Mouse (Mus musculus) liver, embryonic 14.5 days (tissue): ENCODE data around the gene St8sia1. TPM values are rescaled to one million over a fixed set of nuclear protein-coding genes. Genes with fewer than 3 reads are reported as not detected.
A peak's percentile ranks its signal among the peaks of the same experiment; 100 is the strongest.
"Not testable (repeated sequence)": the region's sequence is repeated elsewhere in the genome, so short reads cannot be mapped to it uniquely, and the experiment has no call there.

Experiments used
- ATAC-seq: fragments of 200-750 bp; cut with Nextera tagmentation; 2 replicates; pipeline ENCODE4 v1.8.0; 2017; ENCODE audit warnings: moderate number of reproducible peaks, mild to moderate bottlenecking, moderate library complexity; ENCODE audit not compliant: insufficient read depth
- DNase-seq, 3 experiments: peaks; one replicate each; pipeline ENCODE4 v3.0.0-alpha.2; 2012 to 2013; ENCODE audit warnings: low read depth in 3 of 3, low spot score in 3 of 3
- H3K27ac ChIP-seq: fragments of 300-500 bp; sonication (generic); 2 replicates; pipeline ENCODE4 v1.5.1; 2014; ENCODE audit warnings: moderate library complexity, mild to moderate bottlenecking, control low read depth, inconsistent platforms
- H3K27me3 ChIP-seq: fragments of 300-500 bp; sonication (generic); 2 replicates; pipeline ENCODE4 v1.6.1; 2014; ENCODE audit warnings: mild to moderate bottlenecking, low read length, moderate library complexity; ENCODE audit not compliant: control insufficient read depth, insufficient read depth
- H3K36me3 ChIP-seq: fragments of 300-500 bp; sonication (generic); replicated peaks from 2 replicates; pipeline ENCODE4 v1.6.1; 2014; ENCODE audit warnings: low read depth; ENCODE audit not compliant: control insufficient read depth, insufficient read depth
- H3K4me1 ChIP-seq, 2 experiments: fragments of 200-500 bp in 1 of 2; fragments of 300-500 bp in 1 of 2; sonication (generic) in 1 of 2; replicated peaks; 2 replicates each; pipeline ENCODE4 v1.6.1; 2012 to 2014; ENCODE audit warnings: antibody characterized with exemption in 1 of 2, inconsistent platforms in 1 of 2, low read length in 1 of 2; ENCODE audit not compliant: control insufficient read depth in 2 of 2, insufficient read depth in 2 of 2
- H3K4me2 ChIP-seq: fragments of 300-500 bp; sonication (generic); 2 replicates; pipeline ENCODE4 v1.6.1; 2014; ENCODE audit warnings: low read depth, mild to moderate bottlenecking, control low read depth, moderate library complexity
- H3K4me3 ChIP-seq, 2 experiments: fragments of 200-500 bp in 1 of 2; fragments of 300-500 bp in 1 of 2; sonication (generic) in 1 of 2; 2 replicates each; pipeline ENCODE4 v1.5.1; 2012 to 2014; ENCODE audit warnings: low read depth in 2 of 2, low read length in 2 of 2, mild to moderate bottlenecking in 2 of 2, control low read depth in 1 of 2, inconsistent platforms in 1 of 2, moderate library complexity in 1 of 2; ENCODE audit not compliant: insufficient read depth in 1 of 2
- H3K9ac ChIP-seq: fragments of 300-500 bp; sonication (generic); replicated peaks from 2 replicates; pipeline ENCODE4 v1.6.1; 2014; ENCODE audit warnings: mild to moderate bottlenecking, control low read depth, moderate library complexity
- H3K9me3 ChIP-seq: fragments of 300-500 bp; sonication (generic); 2 replicates; pipeline ENCODE4 v1.6.1; 2016; ENCODE audit warnings: low read length, mixed read lengths; ENCODE audit not compliant: control insufficient read depth
- CTCF ChIP-seq: IDR thresholded peaks from 2 replicates; pipeline ENCODE4 v1.5.1; 2016; ENCODE audit warnings: antibody characterized with exemption, low read depth, control low read depth
- EP300 ChIP-seq: IDR thresholded peaks from 2 replicates; pipeline ENCODE4 v1.6.1; 2016; ENCODE audit warnings: antibody characterized with exemption, low read depth
- WGBS: fragments of 180-500 bp; shearing (Covaris S2); extraction: QIAGEN DNeasy Blood & Tissue Kit; methylation state at CpG from one replicate; pipeline ENCODE4 v1.1.7; 2014; ENCODE audit not compliant: insufficient replicate concordance; 5-methylcytosine and 5-hydroxymethylcytosine counted together
- polyA plus RNA-seq, 2 experiments: library from polyadenylated mRNA; depleted of rRNA in 1 of 2; stranded (reverse) in 1 of 2; unstranded in 1 of 2; fragments of >200 nt; fragmentation: Nextera tagmentation in 1 of 2; extraction: Ambion mirVana in 1 of 2; gene quantifications; 2 replicates each; pipeline versions ENCODE4 v1.2.1 to v1.2.3; 2012 to 2014

Gene St8sia1
- polyA plus RNA-seq (2012; rRNA removed) (0.06 and 0.07 TPM in 2 replicates), polyA plus RNA-seq (2014; fragmentation: Nextera tagmentation; extraction: Ambion mirVana) (0.03 and 0.16 TPM in 2 replicates)

DNA sequence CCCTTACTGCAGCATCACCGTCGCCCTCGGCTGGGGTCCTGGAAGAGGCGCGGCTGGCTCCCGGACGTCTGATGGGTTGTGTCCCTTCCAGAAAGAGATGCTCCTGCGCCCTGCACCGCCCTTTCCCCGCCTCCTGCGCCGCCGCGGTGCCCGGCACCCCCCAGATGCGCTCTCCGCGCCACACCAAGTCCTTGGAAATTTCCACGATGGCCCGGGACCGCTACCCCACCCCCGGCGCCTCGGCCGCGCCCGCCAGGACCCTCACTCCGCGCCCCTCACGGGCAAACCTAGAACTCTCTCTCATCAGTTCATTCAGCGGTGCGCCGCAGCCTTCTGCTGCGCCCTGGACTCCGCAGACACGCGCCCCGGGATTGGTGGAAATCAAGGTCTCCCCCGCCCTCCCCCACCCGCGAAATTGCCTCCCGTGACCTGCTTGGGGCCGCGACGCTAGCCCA is at the start of gene St8sia1:
St8sia1 (minus strand) TSS at position 377 of the 455 bp plus-strand sequence.
- ATAC-seq (no peak), DNase-seq (no peak)
- Histone ChIP-seq H3K4me3 (peak within 1 kb of the TSS; percentile 37 to 53), H3K27me3 (peaks cover 28% of the 10 kb centered on the region), H3K9me3 (no peaks in the 10 kb centered on the region), H3K36me3 (no peaks in the 10 kb centered on the region), H3K9ac (no peak within 1 kb of the TSS), H3K4me2 (peak within 1 kb of the TSS; percentile 63), H3K27ac (no peak within 1 kb of the TSS), H3K4me1 (0 out of 4 replicates have a peak, but pooled peaks cover 0 to 2% of the 10 kb centered on the region in 2 experiments)
- TF ChIP-seq CTCF (no peak), EP300 (no peak)
- under 1% methylated on average over 44 of the region's 45 CpGs for WGBS

DNA sequence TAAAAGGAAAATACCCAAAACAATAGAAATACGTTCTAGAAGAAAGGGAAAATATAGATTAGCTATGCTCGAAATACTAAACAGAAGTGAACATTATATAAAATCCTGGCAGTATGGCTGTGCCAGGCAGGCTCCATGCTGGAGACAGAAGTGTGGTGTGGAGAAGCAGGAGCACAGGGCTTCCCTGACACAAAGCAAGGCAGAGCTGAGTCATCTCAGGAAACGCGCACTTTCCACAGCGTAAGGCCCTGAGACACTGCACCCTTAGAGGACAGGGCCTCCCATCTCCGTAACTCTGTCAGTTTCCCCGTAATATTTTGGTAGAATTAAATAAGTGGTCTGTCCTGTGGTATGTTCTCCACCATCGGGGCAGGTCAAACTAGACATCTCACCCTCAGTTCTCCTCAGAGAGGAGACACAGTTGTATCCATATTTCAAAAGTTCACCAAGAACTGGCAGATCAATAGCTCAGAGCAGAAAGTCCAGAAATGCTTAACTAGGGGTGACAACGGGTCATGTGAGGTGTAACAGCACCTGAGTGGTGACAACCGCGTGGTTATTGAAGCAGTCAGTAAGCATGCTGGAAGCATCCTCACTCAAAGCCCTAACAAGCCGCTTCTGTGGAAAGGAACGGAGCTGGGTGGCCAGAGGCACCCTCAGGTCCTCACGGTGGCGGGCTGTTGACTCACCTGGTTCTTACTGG is 48.4 kb upstream of the St8sia1 start:
- Histone ChIP-seq H3K27ac (no peak overlapping the region), H3K4me1 (no peaks in the 10 kb centered on the region), H3K27me3 (no peaks in the 10 kb centered on the region), H3K4me2 (no peak overlapping the region), H3K9me3 (no peaks in the 10 kb centered on the region), H3K9ac (no peak overlapping the region), H3K4me3 (no peak overlapping the region), H3K36me3 (peaks cover 7% of the 10 kb centered on the region)
- DNase-seq (no peak), ATAC-seq (no peak)
- 81% methylated on average over 15 of the region's 15 CpGs for WGBS
- TF ChIP-seq EP300 = no peak
- no peak for TF ChIP-seq CTCF

DNA sequence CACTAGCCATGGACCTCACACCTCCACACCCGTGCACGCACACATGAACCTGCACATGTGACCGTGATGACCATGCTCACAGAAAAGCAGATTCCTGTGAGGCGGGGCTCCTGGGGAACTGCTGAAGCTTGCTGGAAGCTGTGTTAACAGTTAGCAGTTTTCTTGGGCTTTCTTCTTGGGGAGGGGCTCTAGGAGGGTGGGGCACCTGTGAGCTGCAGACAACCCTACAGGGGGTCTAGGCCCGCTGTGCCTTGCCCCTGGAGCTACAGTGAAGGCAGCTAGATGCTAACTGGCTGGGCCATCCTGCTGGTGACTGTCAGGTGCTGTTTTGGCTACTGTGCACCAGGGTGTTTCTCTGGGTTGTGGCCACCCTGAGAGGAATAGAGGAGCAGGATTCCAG is 44.6 kb upstream of the St8sia1 start:
- ATAC-seq (no peak), DNase-seq (no peak)
- no peak overlapping the region for H3K27ac ChIP-seq
- H3K9ac ChIP-seq = no peak overlapping the region
- no peaks in the 10 kb centered on the region for H3K9me3 ChIP-seq
- no peaks in the 10 kb centered on the region for H3K4me1 ChIP-seq
- no peak overlapping the region for H3K4me2 ChIP-seq
- H3K27me3 ChIP-seq = no peaks in the 10 kb centered on the region
- peaks cover 7% of the 10 kb centered on the region for H3K36me3 ChIP-seq
- 73% methylated on average over 5 of the region's 5 CpGs for WGBS
- no peak overlapping the region for H3K4me3 ChIP-seq
- TF ChIP-seq CTCF = no peak
- TF ChIP-seq EP300 = no peak

DNA sequence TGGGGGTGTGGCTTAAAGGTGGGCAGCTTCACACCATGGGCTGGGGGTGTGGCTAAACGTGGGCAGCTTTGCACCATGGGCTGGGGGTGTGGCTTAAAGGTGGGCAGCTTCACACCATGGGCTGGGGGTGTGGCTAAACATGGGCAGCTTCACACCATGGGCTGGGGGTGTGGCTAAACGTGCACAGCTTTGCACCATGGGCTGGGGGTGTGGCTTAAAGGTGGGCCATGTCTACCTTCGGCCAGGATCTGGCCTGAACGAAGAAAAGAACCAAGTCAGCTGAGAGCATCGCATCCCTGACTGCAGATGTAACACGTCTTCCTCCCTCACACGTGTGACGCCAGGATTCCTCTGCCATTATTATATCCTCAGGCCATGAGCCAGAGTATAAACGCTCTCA is 41.0 kb upstream of the St8sia1 start:
- not testable (repeated sequence) for H3K9me3 ChIP-seq, H3K9ac ChIP-seq, H3K36me3 ChIP-seq, H3K27ac ChIP-seq, H3K4me1 ChIP-seq, DNase-seq, H3K4me2 ChIP-seq, ATAC-seq, H3K27me3 ChIP-seq, H3K4me3 ChIP-seq
- WGBS = 75% methylated on average over 9 of the region's 9 CpGs

DNA sequence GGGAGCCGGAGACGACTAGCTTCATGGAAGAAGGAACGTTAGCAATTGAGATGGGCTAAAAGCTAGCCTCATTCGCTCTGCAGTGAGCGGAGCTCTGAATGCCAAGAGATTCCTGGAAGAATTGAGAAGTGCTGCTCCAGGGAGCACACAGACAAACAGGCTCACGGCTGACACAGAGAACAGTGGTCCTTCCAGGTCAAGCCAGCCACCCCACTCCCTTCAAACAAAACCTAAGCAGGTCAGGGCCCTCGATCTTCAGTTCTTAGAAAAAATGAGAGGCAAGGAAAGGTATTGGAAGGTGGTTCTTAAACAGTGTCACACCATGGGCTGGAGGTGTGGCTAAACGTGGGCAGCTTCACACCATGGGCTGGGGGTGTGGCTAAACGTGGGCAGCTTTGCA is 40.5 kb upstream of the St8sia1 start:
- Histone ChIP-seq H3K4me3 (no peak overlapping the region), H3K4me1 (no peaks in the 10 kb centered on the region), H3K4me2 (no peak overlapping the region), H3K9me3 (no peaks in the 10 kb centered on the region), H3K27ac (no peak overlapping the region), H3K36me3 (no peaks in the 10 kb centered on the region), H3K27me3 (no peaks in the 10 kb centered on the region), H3K9ac (no peak overlapping the region)
- TF ChIP-seq EP300 = no peak
- TF ChIP-seq CTCF = no peak
- 65% methylated on average over 9 of the region's 9 CpGs for WGBS
- DNase-seq = no peak
- ATAC-seq = no peak
